Mouse (Mus musculus) bone marrow macrophage, adult 2 months (primary cell): Measurements from ENCODE around the gene Arnt2. TPM values are rescaled to one million over a fixed set of nuclear protein-coding genes. Genes with fewer than 3 reads are reported as not detected.

Experiments
- H3K27ac ChIP-seq: 2 replicates; pipeline ENCODE4 v1.5.1; 2012; ENCODE audit warnings: low read depth, low read length; ENCODE audit not compliant: insufficient read depth
- H3K4me1 ChIP-seq: 2 replicates; pipeline ENCODE4 v1.6.1; 2012; ENCODE audit warnings: low read length; ENCODE audit not compliant: control insufficient read depth, insufficient read depth
- H3K4me3 ChIP-seq: 2 replicates; pipeline ENCODE4 v1.5.1; 2012; ENCODE audit warnings: mild to moderate bottlenecking, low read length, moderate library complexity; ENCODE audit not compliant: insufficient read depth
- CTCF ChIP-seq: IDR thresholded peaks from 2 replicates; pipeline ENCODE4 v1.5.1; 2012; ENCODE audit warnings: low read depth, mild to moderate bottlenecking, low read length, moderate library complexity
- POLR2A ChIP-seq: IDR thresholded peaks from 2 replicates; pipeline ENCODE4 v1.6.1; 2012; ENCODE audit warnings: mild to moderate bottlenecking, low read depth, low read length, borderline replicate concordance
- polyA plus RNA-seq: library from polyadenylated mRNA; stranded (reverse); fragments of >200 nt; gene quantifications from 2 replicates; pipeline ENCODE4 v1.2.4, GENCODE M21; 2012; ENCODE audit not compliant: missing spikeins, insufficient read depth, insufficient read length

The Arnt2 gene
- polyA plus RNA-seq, 1 experiment, result not detected

- H3K4me3 ChIP-seq, result no peak overlapping the region
- no peak overlapping the region for H3K27ac ChIP-seq
- peaks cover 49% of the 10 kb centered on the region for H3K4me1 ChIP-seq
- TF ChIP-seq POLR2A, result no peak
- no peak for TF ChIP-seq CTCF
Measured at GRCm38 (mm10) chr7:84254916-84255315, 155.1 kb downstream of the Arnt2 start.

GRCm38 (mm10) chr7:84254311-84254710 is 155.7 kb downstream of the Arnt2 start:
- Histone ChIP-seq H3K4me1 (peaks cover 49% of the 10 kb centered on the region), H3K4me3 (no peak overlapping the region), H3K27ac (no peak overlapping the region)
- TF ChIP-seq CTCF (no peak), POLR2A (no peak)

GRCm38 (mm10) chr7:84251667-84252066 is 158.3 kb downstream of the Arnt2 start:
- Histone ChIP-seq H3K27ac (no peak overlapping the region), H3K4me1 (peaks cover 44% of the 10 kb centered on the region)
- no peak for TF ChIP-seq CTCF
- no peak for TF ChIP-seq POLR2A

GRCm38 (mm10) chr7:84250736-84251135 is 159.2 kb downstream of the Arnt2 start:
- H3K27ac ChIP-seq, result no peak overlapping the region
- no peak overlapping the region for H3K4me3 ChIP-seq
- H3K4me1 ChIP-seq, result peaks cover 40% of the 10 kb centered on the region
- TF ChIP-seq CTCF (no peak), POLR2A (no peak)

More at GRCm38 (mm10) chr7:84251667-84252066, 158.3 kb downstream of the Arnt2 start:
- no peak overlapping the region for H3K4me3 ChIP-seq

- Histone ChIP-seq H3K27ac (no peak overlapping the region), H3K4me3 (no peak overlapping the region), H3K4me1 (peaks cover 38% of the 10 kb centered on the region)
- TF ChIP-seq POLR2A (no peak), CTCF (no peak)
Measured at GRCm38 (mm10) chr7:84249951-84250350, 160.0 kb downstream of the Arnt2 start.

- H3K4me3 ChIP-seq, result no peak overlapping the region
- H3K4me1 ChIP-seq, result peaks cover 38% of the 10 kb centered on the region
- no peak overlapping the region for H3K27ac ChIP-seq
- TF ChIP-seq POLR2A, result no peak
- TF ChIP-seq CTCF, result no peak
Measured at GRCm38 (mm10) chr7:84249381-84249780, 160.6 kb downstream of the Arnt2 start.

- no peak overlapping the region for H3K4me3 ChIP-seq
- peaks cover 38% of the 10 kb centered on the region for H3K4me1 ChIP-seq
- TF ChIP-seq POLR2A (no peak), CTCF (no peak)
- no peak overlapping the region for H3K27ac ChIP-seq
Measured at GRCm38 (mm10) chr7:84247960-84248665, 161.9 kb downstream of the Arnt2 start.

- H3K4me1 ChIP-seq, result peaks cover 42% of the 10 kb centered on the region
- no peak overlapping the region for H3K4me3 ChIP-seq
- TF ChIP-seq POLR2A (no peak), CTCF (no peak)
Measured at GRCm38 (mm10) chr7:84246878-84247277, 163.1 kb downstream of the Arnt2 start.

GRCm38 (mm10) chr7:84246093-84246492 is 163.9 kb downstream of the Arnt2 start:
- H3K4me1 ChIP-seq, result peaks cover 41% of the 10 kb centered on the region
- H3K27ac ChIP-seq, result no peak overlapping the region
- no peak overlapping the region for H3K4me3 ChIP-seq
- no peak for TF ChIP-seq CTCF
- TF ChIP-seq POLR2A, result no peak

More at GRCm38 (mm10) chr7:84246878-84247277, 163.1 kb downstream of the Arnt2 start:
- no peak overlapping the region for H3K27ac ChIP-seq

- H3K4me1 ChIP-seq, result peaks cover 35% of the 10 kb centered on the region
- no peak overlapping the region for H3K4me3 ChIP-seq
- TF ChIP-seq CTCF (no peak), POLR2A (no peak)
- no peak overlapping the region for H3K27ac ChIP-seq
Measured at GRCm38 (mm10) chr7:84240406-84240805, 169.6 kb downstream of the Arnt2 start.
